Mouse (Mus musculus) cerebellum, adult 8-10 months (tissue): ENCODE results near the gene Gtf2ird1.
A peak's percentile ranks its signal among the peaks of the same experiment; 100 is the strongest.

Experiments used
- DNase-seq: peaks from one replicate; pipeline ENCODE4 v3.0.0; 2022

The Gtf2ird1 gene

DNA sequence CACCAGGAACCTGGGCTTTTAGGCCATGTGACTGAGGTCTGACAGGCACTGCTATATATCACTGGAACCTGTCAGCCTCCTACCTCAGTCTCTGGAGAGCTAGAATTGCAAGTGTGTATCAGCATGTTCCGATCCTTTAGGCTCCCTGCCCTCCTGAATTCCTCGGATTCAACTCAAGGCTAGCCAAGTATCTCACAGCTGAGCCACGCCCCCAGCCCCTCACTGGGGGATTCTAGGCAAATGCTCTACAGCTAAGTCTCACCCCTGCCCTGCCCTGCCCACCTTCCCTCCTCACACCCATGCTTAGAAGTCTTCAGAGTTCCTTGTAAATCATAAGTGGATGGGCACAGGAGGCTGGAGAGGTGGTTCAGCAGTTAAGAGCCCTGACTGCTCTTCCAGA lies 15.4 kb downstream of the Gtf2ird1 start:
- no peak for DNase-seq

DNA sequence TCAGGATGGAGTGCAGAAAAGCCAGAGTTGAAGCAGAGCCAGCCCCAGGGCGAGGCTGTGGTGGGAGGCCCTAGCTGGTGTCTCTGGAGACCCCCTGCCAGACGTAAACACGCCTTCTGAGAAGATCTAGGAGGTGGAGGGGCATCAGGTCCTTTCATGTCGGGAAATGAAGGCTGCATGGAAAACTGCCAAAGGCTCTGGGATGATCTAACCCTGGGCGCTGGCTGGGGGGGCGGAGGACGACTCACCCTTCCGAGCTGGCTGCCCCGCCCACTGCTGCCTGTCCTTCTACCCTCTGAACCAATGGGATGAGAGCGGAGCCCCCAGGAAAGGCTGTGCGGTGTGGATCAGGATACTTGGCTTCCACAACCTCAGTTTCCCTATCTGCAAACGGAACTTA lies 16.4 kb downstream of the Gtf2ird1 start:
- no peak for DNase-seq

DNA sequence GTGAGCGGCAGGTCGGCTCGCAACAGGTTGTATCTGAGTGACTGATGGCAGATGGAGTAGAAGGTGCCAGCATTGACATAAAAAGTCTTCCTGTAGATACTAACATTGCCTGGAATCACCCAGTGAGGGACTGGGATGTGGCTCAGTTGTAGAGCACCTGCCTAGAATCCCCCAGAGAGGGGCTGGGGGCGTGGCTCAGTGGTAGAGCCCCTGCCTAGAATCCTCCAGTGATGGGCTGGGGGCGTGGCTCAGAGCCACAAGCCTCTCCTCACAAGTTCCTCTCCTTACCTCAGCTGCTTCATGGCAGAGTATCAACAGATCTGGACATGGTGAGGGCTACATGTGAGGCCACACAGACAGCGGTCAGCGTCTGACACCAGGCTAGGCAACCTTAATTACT lies 17.0 kb downstream of the Gtf2ird1 start:
- no peak for DNase-seq

DNA sequence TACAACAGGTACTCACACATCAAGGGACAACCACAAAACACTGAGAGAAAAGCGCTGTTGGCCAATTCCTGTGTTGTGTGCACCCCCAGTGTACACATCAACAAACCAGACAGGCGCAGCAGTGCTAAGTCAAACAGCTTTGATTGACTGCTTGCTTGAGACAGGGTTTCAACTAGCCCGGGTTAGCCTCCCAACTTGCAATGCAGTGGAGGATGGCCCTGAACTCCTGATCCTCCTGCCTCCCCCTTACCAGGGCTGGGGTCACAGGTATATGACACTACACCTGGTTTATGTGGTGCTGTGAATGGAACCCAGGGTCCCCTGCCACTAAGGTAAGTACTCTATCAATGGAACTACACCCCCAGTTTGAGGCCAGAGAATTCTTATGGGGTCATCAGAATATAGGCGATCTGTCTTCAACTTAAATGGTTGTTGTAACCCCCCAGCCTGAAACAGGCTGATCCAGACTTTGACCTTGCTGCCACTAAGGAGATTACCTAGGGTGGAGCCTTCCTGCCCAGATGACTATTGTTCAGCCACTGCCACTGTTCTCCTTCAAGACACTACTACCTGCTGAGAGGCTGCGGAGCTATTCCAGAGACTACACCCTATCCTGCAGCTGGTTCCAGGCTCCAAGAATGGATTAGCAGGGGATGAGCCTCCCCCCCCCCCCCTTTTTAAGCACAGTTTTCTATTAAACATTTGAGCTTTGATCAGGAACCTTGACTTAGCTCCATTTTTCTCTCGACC lies 17.7 kb downstream of the Gtf2ird1 start:
- no peak for DNase-seq

DNA sequence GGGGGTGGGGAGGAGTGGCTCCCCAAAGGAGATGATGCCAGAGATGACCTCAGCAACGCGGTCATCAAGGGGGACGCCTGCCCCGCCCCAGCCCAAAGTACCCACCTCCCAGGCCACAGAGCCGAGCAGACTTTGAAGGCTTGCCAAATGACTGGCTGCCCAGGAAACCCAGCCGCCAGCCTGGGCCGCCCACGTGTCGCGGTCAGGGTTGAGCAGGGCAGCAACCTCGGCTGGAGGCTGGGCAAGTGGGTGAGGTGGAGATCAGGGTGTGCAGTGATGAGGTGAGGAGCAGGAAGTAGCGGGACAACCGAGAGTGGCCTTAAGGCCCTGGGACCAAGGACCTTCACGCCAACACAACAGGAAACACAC lies 19.1 kb downstream of the Gtf2ird1 start:
- peak; percentile 28 for DNase-seq

DNA sequence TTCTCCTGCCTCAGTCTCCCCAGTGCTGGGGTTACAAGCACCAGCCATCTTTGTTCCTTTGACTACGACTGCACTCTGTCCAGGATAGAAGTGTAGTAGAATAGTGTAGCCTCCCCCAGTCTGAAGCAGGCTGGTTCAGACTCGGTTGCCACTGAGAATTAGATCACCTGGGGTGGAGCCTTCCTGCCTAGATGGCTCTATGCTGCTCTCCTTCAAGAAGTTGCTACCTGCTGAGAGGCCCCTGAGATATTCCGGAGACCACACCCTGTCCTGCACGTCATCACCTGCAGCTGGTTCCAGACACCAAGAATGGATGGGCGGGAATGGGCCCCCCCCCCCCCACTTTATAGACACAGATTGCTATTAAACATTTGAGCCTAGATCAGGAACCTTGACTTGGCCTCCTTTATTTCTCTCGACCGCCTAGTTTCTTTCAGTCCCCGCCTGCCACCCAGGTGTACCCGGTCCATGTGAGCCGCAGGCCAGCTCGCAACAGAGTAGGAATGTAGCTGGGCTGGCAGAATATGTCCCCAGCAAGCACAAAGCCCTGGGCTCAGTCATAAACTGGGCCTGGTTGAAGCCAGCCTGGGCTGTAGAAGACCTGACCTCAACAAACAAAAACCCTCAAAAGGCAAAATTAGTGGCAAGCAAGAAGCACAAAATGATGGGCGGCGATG lies 19.6 kb downstream of the Gtf2ird1 start:
- DNase-seq = no peak

DNA sequence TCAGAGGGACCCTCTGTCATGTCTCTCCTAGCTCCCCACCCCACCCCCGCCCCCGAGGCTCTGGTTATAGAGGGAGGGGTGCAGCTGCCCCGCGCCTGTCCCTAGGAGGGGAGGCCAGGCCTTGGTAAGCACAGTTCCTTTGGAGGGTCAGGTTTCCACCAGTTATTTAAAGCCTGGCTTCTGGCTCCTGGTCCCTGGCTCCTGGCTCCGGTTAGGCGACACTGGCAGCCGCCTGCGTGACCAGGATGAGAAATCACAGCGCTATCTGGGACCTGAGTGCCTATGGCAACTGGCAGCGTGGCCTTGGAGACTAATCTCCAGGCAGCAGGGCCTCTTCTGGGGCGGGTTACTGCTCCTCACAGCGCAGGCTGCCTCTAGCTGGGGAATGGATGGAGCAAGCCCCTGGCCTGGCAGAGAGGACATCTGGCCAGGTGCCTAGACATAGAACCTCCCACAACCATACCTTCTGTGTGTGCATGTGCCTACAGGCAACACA lies 20.6 kb downstream of the Gtf2ird1 start:
- DNase-seq = peak; percentile 45

DNA sequence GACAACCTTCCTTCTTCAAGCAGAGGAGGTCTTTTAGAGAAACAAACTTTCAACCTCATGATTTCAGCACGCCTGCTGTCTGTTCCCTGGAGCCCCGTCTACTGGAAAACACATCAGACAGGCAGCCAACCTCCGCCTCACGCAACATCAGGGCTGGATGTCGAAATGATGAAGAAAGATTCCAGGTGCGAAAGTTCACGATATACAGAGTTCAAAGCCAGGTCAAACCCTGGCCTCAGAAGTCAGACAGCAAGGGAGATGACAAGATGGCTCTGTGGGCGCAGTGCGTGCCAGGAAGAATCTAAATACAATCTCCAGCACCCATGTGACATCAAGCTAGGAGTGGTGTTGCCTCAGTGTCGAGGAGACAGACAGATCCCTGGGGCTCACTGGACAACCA lies 23.4 kb downstream of the Gtf2ird1 start:
- DNase-seq = no peak

DNA sequence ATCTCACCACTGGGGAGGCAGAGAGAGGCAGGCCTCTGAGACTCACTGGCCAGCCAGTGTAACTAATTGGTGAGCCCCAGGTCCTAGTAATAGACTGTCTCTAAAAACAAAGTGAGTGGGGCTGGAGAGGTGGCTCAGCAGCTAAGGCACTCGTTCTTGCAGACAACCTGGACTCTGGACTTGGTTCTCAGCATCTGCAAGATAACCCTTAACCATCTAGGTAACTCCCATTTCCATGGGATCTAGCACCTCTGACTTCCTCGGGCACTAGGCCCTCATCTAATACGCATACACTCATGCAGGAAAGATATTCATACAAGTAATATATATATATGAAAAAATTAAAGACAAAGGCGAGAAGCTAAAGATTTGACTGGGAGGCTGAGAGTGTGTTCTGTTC lies 26.4 kb downstream of the Gtf2ird1 start:
- no peak for DNase-seq

DNA sequence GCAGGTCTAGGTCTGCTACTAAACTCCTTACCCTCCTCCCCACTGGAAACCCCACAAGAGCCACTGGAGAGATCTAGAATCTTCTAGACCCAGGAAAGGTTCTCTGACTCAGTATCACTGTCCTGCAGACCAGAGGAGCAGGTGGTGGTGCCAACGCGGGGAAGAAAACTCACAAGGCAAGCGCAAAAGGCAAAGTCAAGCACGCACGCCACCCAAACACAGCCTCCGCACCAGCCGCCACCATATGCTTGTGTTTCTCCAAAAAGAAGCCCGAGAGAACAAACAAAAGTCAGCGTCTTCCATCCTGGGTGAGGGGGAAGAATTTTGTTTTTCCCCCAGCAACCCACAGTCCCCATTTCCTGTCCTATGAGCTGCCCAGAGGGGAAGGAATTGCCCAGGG lies 28.9 kb downstream of the Gtf2ird1 start:
- no peak for DNase-seq

DNA sequence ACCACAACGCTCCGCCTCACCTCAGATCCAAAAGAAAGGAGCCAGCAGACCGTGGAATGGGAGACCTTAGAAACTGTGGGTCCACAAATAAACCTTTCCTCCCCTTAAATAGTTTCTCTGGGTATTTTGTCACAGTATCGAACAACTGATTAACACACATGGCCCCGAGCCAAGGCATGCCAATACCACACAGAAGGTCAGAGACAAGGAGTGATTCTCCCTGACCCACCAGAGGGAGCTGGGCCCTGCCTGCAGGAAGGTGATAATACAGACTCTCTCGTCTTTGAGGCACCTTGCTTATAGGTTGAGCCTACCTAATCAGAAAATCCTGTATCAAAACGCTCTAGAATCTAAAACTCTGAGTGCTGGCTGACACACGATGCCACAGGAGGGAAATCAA lies 30.9 kb downstream of the Gtf2ird1 start:
- no peak for DNase-seq

DNA sequence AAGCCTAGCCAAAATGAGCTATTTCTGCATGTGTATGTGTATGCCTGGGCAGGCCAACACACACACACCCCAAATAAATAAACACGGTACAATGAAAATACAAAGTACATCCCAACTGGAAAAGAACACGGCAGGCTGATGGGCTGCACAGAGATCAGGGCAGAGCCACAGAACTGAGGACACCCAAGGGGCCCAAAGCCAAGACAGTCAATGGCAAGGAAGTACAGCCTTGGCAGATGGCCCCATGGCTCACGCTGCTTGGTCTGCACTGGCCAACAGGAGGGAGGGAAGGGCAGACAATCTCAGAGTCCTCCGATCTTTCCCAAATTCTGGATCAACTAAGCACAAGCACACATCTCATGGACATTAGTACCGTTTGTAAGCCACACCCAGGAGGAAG lies 32.6 kb downstream of the Gtf2ird1 start:
- DNase-seq = peak; percentile 85

DNA sequence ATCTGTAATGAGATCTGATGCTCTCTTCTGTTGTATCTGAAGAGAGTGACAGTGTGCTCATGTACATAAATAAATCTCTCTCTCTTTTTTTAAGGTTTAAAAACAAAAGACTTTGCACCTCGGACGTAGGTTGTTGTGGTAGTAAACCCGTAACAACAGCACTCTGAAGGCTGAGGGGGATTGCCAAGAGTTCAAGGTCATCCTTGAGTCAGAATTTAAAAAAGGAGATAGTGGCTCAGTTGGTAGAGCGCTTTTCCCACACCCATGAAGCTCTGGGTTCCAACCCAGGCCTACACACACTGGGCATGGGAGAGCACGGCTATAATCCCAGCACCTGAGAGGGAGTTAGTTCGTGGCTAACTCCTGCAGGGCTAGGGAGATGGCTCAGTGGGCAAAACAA lies 33.1 kb downstream of the Gtf2ird1 start:
- no peak for DNase-seq

DNA sequence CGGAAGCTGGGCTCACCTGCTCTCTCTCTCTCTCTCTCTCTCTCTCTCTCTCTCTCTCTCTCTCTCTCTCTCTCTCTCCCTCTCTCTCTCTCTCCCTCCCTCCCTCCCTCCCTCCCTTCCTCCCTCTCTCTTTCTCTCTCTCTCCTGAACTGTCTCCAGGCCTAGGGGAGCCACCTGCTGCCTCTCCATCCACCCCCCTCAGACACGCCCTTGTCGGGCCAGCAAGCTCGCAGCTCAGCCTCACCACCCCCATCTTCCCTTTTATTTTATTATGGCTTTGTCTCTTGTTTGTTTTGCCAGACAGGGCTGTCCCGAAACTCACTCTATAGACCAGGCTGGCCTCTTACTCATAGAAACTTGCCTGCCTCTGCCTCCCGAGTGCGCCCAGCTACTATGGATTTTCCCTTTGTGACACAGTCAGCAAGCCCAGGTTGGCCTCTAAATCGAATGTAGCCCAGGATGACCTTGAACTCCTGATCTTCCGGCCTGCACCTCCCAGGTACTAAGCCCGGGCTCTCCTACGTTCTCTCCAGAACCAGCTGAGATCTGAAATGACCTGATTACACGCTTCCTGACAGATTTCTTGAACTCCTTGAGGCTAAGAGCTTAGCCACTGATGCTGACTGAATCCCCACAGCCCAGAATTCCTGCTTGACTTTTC lies 34.1 kb downstream of the Gtf2ird1 start:
- no peak for DNase-seq

DNA sequence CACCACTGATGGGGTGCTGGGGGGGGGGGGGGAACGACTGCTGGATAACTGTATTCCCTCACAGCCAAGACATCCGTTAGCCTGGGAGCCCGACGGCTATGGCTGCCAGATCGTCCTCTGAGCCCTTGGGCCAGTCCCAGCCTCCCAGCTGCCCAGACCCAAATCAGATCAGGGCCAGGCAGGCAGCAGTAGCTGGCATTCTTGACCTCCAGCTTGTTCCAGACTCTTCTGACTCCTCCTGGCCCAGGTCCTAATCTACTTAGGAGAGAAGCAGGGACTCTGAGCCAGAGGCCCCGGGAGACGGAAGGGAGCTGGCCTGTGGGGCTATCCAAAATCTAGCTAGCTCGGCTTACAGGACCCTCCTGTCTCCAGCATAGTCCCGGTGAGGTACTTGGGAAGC lies 35.5 kb downstream of the Gtf2ird1 start:
- peak; percentile 50 for DNase-seq

DNA sequence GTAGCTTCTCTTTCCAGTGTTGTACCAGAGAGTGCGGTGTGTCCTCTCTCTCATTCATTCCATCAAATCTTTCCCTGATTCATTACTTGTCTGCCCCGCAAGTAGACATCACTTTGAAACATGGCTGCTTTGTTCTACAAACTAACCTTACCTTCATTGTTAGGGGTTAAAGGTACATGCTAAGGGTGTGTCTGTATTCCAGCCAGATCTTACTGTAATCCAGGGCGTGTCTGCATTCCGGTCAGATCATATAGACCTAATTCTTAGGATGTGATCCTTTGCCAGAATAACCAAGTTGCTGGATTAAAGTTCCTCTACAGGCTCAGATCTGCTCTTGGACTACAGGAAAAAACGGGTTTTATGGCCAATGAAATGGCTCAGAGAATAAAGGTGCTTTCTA lies 36.8 kb downstream of the Gtf2ird1 start:
- DNase-seq = no peak

DNA sequence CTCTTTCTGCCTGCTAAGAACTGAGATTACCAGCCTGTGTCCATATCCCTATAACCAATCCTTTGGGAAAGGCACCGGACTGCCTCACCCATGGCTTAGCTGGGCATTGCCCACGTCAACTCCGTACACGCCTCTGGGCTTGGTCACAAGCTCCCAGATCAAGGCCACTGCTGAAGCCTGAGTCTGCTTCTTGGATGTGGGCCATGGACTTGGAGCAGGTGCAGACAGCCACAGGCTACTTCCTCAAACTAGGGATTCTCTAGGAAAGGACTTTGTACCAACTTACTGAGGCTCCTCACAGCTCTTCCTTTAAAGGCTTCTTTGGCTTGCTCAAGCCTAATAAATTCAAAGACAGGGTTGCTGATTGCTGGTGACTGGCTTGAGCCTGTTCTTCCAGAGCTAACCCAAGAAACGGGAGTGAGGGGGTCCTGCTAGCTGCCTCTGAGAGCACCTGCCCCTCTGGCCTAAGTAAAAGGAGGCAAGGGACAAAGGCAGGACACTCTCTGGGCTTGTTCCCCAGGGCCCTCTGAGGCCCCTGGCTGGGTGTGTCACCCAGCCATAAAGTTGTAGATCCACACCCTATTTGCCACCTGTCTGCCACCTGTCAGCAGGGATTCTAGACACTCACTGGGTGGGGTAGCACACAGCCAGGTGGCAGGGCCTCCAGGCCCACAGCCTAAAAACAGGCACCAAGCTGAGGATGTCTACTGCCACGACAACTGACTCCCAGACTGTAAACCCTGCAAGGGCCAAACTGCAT lies 38.0 kb downstream of the Gtf2ird1 start:
- no peak for DNase-seq

DNA sequence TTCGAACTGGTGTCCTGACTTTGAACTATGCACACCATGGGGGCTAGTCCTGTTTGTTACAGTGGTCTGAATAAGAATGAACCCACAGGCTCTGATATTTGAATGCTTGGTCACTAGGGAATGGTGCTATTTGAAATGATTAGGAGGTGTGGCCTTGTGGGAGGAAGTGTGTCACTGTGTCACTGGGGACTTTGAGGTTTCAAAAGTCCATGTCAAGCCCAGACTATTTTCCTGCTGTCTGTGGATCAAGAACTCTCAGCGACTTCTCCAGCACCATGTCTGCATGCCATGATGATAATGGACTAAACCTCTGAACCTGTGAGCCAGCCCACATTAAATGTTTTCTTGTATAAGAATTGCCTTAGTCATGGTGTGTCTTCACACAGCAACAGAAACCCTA lies 44.2 kb downstream of the Gtf2ird1 start:
- no peak for DNase-seq

DNA sequence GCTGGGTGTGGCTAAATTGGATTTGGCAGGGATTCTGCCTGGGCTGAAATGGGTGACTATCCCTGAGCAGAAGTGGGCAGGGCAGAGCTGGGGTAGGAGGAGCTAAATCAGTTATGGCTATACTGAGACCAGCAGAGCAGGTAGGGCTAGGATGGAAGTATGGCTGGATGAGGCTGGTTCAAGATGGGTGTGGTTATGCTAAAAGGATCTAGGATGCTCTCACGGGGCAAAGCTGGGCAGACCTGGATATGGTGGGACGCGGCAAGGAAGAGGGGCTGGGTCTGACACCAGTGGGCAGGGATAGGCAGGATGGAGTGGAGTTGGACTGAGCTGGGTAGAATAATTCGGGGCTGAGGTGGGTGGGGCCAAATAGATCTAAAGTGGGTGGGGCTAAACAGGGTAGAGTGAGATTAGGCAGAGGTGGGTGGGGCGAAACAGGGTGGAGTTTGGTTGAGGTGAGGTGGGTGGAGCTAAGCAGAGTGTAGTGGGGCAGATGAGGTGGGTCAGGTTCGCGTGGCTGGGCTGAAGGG lies 46.1 kb downstream of the Gtf2ird1 start:
- no peak for DNase-seq

DNA sequence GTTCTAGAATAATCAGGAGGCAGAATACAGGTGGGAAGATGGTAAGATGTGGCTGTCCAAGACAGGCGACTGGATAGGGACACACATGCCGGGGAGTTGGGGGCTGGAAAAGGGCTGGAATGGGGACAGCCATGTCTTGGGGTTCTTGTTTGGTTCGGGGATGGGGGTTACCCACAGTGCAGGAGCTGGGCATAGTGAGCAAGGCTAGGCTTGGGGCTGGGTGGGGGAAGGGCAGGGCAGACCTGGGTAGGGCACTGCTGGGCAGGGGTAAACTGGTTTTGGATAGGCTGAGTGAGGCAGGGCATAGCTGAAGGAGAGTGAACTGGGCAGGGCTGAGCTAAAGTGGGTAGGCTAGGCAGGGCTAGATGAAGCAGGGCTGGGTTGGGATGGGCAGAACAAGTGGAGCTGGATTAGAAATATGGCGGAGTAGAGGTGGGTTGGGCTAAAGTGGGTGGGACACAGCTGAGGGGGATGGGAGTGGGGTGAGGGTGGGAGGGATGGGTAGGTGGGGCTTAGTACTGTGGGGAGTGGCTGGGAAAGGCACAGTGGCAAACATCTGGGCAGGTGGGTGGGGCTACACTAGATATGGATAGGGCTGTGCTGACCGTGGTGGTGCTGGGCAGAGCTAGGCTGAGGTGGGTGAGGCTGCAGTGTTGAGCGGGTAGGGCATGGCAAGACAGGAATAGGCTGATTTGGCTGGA lies 46.8 kb downstream of the Gtf2ird1 start:
- DNase-seq = no peak

DNA sequence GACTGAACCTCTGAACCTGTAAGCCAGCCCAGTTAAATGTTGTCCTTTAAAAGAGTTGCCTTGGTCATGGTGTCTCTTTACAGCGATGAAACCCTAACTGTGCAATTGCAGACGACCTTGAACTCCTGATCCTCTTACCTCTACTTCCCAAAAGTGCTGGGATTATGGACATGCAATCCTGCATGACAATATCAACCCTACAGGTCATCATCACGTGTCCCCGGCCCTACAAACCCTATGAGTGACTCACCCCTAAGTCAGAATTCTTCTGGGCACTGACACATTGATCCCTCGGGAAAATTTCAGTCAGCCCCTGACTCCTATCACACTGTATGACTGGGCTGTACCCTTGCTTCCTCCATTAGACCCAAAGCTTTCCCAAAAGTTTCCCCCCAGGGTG lies 48.4 kb downstream of the Gtf2ird1 start:
- no peak for DNase-seq

DNA sequence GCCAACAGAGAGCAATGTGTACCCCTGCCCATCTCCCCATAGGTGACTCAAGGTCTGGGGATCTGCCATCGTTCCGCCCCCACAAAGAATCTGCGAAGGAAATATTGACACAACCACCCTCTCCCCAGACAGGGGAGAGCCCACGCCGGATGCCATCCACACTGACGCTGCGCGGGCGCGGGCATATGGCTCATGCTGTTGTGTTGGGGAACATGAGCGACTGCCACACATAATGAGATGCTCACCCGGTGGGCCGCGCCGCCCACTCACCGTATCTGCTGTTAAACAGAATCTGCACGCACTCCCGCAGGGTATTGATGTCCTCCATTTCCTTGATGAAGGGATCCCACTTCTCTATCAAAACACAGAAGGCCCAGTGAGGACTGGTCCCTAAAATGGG lies 54.7 kb downstream of the Gtf2ird1 start:
- no peak for DNase-seq
